Mouse (Mus musculus) hindbrain, embryonic 11.5 days (tissue): Measurements from ENCODE around the gene Pdzrn4. TPM values are rescaled to one million over a fixed set of nuclear protein-coding genes. Genes with fewer than 3 reads are reported as not detected.

Source experiments
- ATAC-seq: fragments of 200-750 bp; cut with Nextera tagmentation; 2 replicates; pipeline ENCODE4 v1.8.0; 2017; ENCODE audit warnings: mild to moderate bottlenecking, moderate TSS enrichment, moderate library complexity; ENCODE audit not compliant: low FRiP score
- DNase-seq: peaks from one replicate; pipeline ENCODE4 v3.0.0-alpha.2; 2015; ENCODE audit warnings: low spot score
- H3K27ac ChIP-seq: fragments of 300-500 bp; sonication (generic); 2 replicates; pipeline ENCODE4 v1.5.1; 2014; ENCODE audit warnings: mild to moderate bottlenecking, low read depth, low read length
- H3K27me3 ChIP-seq: fragments of 300-500 bp; sonication (generic); 2 replicates; pipeline ENCODE4 v1.6.1; 2014; ENCODE audit warnings: mild to moderate bottlenecking, low read length, moderate library complexity, mixed read lengths; ENCODE audit not compliant: control insufficient read depth, insufficient read depth
- H3K36me3 ChIP-seq: fragments of 300-500 bp; sonication (generic); 2 replicates; pipeline ENCODE4 v1.6.1; 2014; ENCODE audit warnings: mild to moderate bottlenecking, low read length, moderate library complexity, mixed read lengths; ENCODE audit not compliant: control insufficient read depth, insufficient read depth
- H3K4me1 ChIP-seq: fragments of 300-500 bp; sonication (generic); replicated peaks from 2 replicates; pipeline ENCODE4 v1.6.1; 2014; ENCODE audit warnings: low read length, mixed read lengths; ENCODE audit not compliant: control insufficient read depth, insufficient read depth
- H3K4me2 ChIP-seq: fragments of 300-500 bp; sonication (generic); replicated peaks from 2 replicates; pipeline ENCODE4 v1.6.1; 2014; ENCODE audit warnings: mild to moderate bottlenecking, low read depth, low read length
- H3K4me3 ChIP-seq: fragments of 300-500 bp; sonication (generic); 2 replicates; pipeline ENCODE4 v1.5.1; 2014; ENCODE audit warnings: low read depth, low read length
- H3K9ac ChIP-seq: fragments of 300-500 bp; sonication (generic); 2 replicates; pipeline ENCODE4 v1.6.1; 2014; ENCODE audit warnings: low read depth, low read length
- H3K9me3 ChIP-seq: fragments of 300-500 bp; sonication (generic); 2 replicates; pipeline ENCODE4 v1.6.1; 2016; ENCODE audit warnings: low read length; ENCODE audit not compliant: control insufficient read depth
- WGBS: fragments of 180-500 bp; shearing (Covaris S2); extraction: QIAGEN DNeasy Blood & Tissue Kit; methylation state at CpG from one replicate; pipeline ENCODE4 v1.1.7; 2014; 5-methylcytosine and 5-hydroxymethylcytosine counted together
- polyA plus RNA-seq: library from polyadenylated mRNA; unstranded; fragments of >200 nt; fragmentation: Nextera tagmentation; extraction: Ambion mirVana; gene quantifications from 2 replicates; pipeline ENCODE4 v1.2.1, GENCODE M21; 2014

Gene Pdzrn4
- polyA plus RNA-seq, 1 experiment from 2014 or later: 21.3 TPM

- Histone ChIP-seq H3K4me1 (peaks cover 3% of the 10 kb centered on the region; the same call in 1 of the 2 replicates), H3K9ac (no peak overlapping the region), H3K4me3 (no peak overlapping the region), H3K27ac (no peak overlapping the region), H3K4me2 (no peak overlapping the region), H3K27me3 (peaks cover 14% of the 10 kb centered on the region), H3K36me3 (no peaks in the 10 kb centered on the region), H3K9me3 (no peaks in the 10 kb centered on the region)
- WGBS: 51% methylated on average over 6 of the region's 6 CpGs
- DNase-seq (no peak), ATAC-seq (no peak)
Observed at GRCm38 (mm10) chr15:92401554-92401953, 4.9 kb downstream of the Pdzrn4 start.

GRCm38 (mm10) chr15:92415323-92415722, 18.6 kb downstream of the Pdzrn4 start:
- Histone ChIP-seq H3K27ac (no peak overlapping the region), H3K4me3 (no peak overlapping the region), H3K9ac (no peak overlapping the region), H3K9me3 (no peaks in the 10 kb centered on the region), H3K4me1 (no peaks in the 10 kb centered on the region), H3K4me2 (no peak overlapping the region), H3K27me3 (no peaks in the 10 kb centered on the region), H3K36me3 (no peaks in the 10 kb centered on the region)
- peak; percentile 40; the same call in 1 of the 2 replicates for ATAC-seq
- 20% methylated on average over 4 of the region's 4 CpGs for WGBS
- DNase-seq: no peak

- Histone ChIP-seq H3K4me3 (no peak overlapping the region), H3K27ac (no peak overlapping the region), H3K4me1 (no peaks in the 10 kb centered on the region), H3K36me3 (no peaks in the 10 kb centered on the region), H3K27me3 (no peaks in the 10 kb centered on the region), H3K9ac (no peak overlapping the region), H3K9me3 (no peaks in the 10 kb centered on the region), H3K4me2 (no peak overlapping the region)
- DNase-seq: no peak
- no peak for ATAC-seq
- 89% methylated on average over 6 of the region's 6 CpGs for WGBS
Observed at GRCm38 (mm10) chr15:92416141-92416540, 19.5 kb downstream of the Pdzrn4 start.

- Histone ChIP-seq H3K9ac (no peak overlapping the region), H3K4me1 (no peaks in the 10 kb centered on the region), H3K9me3 (no peaks in the 10 kb centered on the region), H3K4me3 (no peak overlapping the region), H3K36me3 (no peaks in the 10 kb centered on the region), H3K4me2 (no peak overlapping the region), H3K27ac (no peak overlapping the region), H3K27me3 (no peaks in the 10 kb centered on the region)
- DNase-seq: no peak
- peak; percentile 22; the same call in 1 of the 2 replicates for ATAC-seq
- 44% methylated on average over 7 of the region's 7 CpGs for WGBS
Observed at GRCm38 (mm10) chr15:92416658-92417057, 20.0 kb downstream of the Pdzrn4 start.

GRCm38 (mm10) chr15:92417120-92417519, 20.4 kb downstream of the Pdzrn4 start:
- Histone ChIP-seq H3K9me3 (no peaks in the 10 kb centered on the region), H3K4me1 (no peaks in the 10 kb centered on the region), H3K4me2 (no peak overlapping the region), H3K9ac (no peak overlapping the region), H3K4me3 (no peak overlapping the region), H3K27me3 (no peaks in the 10 kb centered on the region), H3K36me3 (no peaks in the 10 kb centered on the region), H3K27ac (no peak overlapping the region)
- ATAC-seq: no peak
- no peak for DNase-seq
- WGBS: 43% methylated on average over 3 of the region's 3 CpGs

- no peak for ATAC-seq
- Histone ChIP-seq H3K4me2 (no peak overlapping the region), H3K27me3 (no peaks in the 10 kb centered on the region), H3K9ac (no peak overlapping the region), H3K4me3 (no peak overlapping the region), H3K4me1 (no peaks in the 10 kb centered on the region), H3K36me3 (no peaks in the 10 kb centered on the region), H3K27ac (no peak overlapping the region), H3K9me3 (no peaks in the 10 kb centered on the region)
- peak; percentile 51 for DNase-seq
- 10% methylated on average over 6 of the region's 6 CpGs for WGBS
Observed at GRCm38 (mm10) chr15:92434605-92435004, 37.9 kb downstream of the Pdzrn4 start.

- no peak for DNase-seq
- Histone ChIP-seq H3K4me1 (no peaks in the 10 kb centered on the region), H3K36me3 (no peaks in the 10 kb centered on the region), H3K9ac (no peak overlapping the region), H3K27me3 (no peaks in the 10 kb centered on the region), H3K4me3 (no peak overlapping the region), H3K27ac (no peak overlapping the region), H3K9me3 (no peaks in the 10 kb centered on the region), H3K4me2 (no peak overlapping the region)
- 38% methylated on average over 4 of the region's 4 CpGs for WGBS
- no peak for ATAC-seq
Observed at GRCm38 (mm10) chr15:92435306-92435705, 38.6 kb downstream of the Pdzrn4 start.

- H3K9me3 ChIP-seq: no peaks in the 10 kb centered on the region
- no peaks in the 10 kb centered on the region for H3K4me1 ChIP-seq
- H3K27me3 ChIP-seq: no peaks in the 10 kb centered on the region
- H3K27ac ChIP-seq: peak overlapping the region; percentile 70
- no peaks in the 10 kb centered on the region for H3K36me3 ChIP-seq
- H3K4me3 ChIP-seq: no peak overlapping the region
- 40% methylated on average over 19 of the region's 19 CpGs for WGBS
- peak; percentile 47; the same call in 1 of the 2 replicates for ATAC-seq
- peak overlapping the region; percentile 15; the same call in 1 of the 2 replicates for H3K4me2 ChIP-seq
- peak; percentile 61 for DNase-seq
- H3K9ac ChIP-seq: no peak overlapping the region
Observed at GRCm38 (mm10) chr15:92441630-92442180, 45.0 kb downstream of the Pdzrn4 start.

GRCm38 (mm10) chr15:92447708-92448147, 51.0 kb downstream of the Pdzrn4 start:
- no peaks in the 10 kb centered on the region for H3K27me3 ChIP-seq
- H3K36me3 ChIP-seq: no peaks in the 10 kb centered on the region
- 48% methylated on average over 8 of the region's 8 CpGs for WGBS
- H3K9me3 ChIP-seq: no peaks in the 10 kb centered on the region
- H3K4me2 ChIP-seq: no peak overlapping the region
- H3K4me1 ChIP-seq: no peaks in the 10 kb centered on the region
- no peak for ATAC-seq
- peak; percentile 55 for DNase-seq
- no peak overlapping the region for H3K4me3 ChIP-seq
- no peak overlapping the region for H3K27ac ChIP-seq
- H3K9ac ChIP-seq: no peak overlapping the region
